Mouse (Mus musculus): ENCODE measurements around the gene Rab19. TPM values are rescaled to one million over a fixed set of nuclear protein-coding genes. Genes with fewer than 3 reads are reported as not detected.
"Not testable (repeated sequence)": the region's sequence is repeated elsewhere in the genome, so short reads cannot be mapped to it uniquely, and the experiment has no call there.

The Rab19 gene
- polyA plus RNA-seq (2016; fragmentation: Nextera tagmentation; extraction: Ambion mirVana): 0.53 and 0.54 TPM in 2 replicates

GRCm38 (mm10) chr6:39381125-39381880, at the start of gene Rab19:
Rab19 (plus strand) TSS chr6:39381175.
- peaks cover 6% of the 10 kb centered on the region for H3K4me1 ChIP-seq
- H3K9me3 ChIP-seq: no peaks in the 10 kb centered on the region
- peaks cover 6% of the 10 kb centered on the region; the same call in 1 of the 2 replicates for H3K27me3 ChIP-seq (ENCODE audit: insufficient read depth, poor library complexity, severe bottlenecking)
- no peaks in the 10 kb centered on the region for H3K36me3 ChIP-seq
- H3K4me3 ChIP-seq: peak within 1 kb of the TSS; percentile 60
- DNase-seq (ENCODE audit: low spot score): no peak
- WGBS: 4% methylated on average over 20 of the region's 20 CpGs
- H3K27ac ChIP-seq: peak within 1 kb of the TSS; percentile 72; the same call in 1 of the 2 replicates

GRCm38 (mm10) chr6:39331998-39332700, 48.8 kb upstream of the Rab19 start:
- Histone ChIP-seq H3K4me3 (no peak overlapping the region), H3K4me1 (no peaks in the 10 kb centered on the region), H3K27me3 (ENCODE audit: insufficient read depth, poor library complexity, severe bottlenecking) (no peaks in the 10 kb centered on the region), H3K9me3 (no peaks in the 10 kb centered on the region), H3K27ac (no peak overlapping the region), H3K36me3 (peaks cover 43% of the 10 kb centered on the region)
- 86% methylated on average over 7 of the region's 7 CpGs for WGBS
- no peak for DNase-seq (ENCODE audit: low spot score)

GRCm38 (mm10) chr6:39334224-39334623, 46.8 kb upstream of the Rab19 start:
- Histone ChIP-seq H3K9me3 (no peaks in the 10 kb centered on the region), H3K4me3 (no peak overlapping the region), H3K4me1 (no peaks in the 10 kb centered on the region), H3K27ac (no peak overlapping the region), H3K27me3 (ENCODE audit: insufficient read depth, poor library complexity, severe bottlenecking) (no peaks in the 10 kb centered on the region), H3K36me3 (peaks cover 57% of the 10 kb centered on the region)
- WGBS: 82% methylated on average over 7 of the region's 7 CpGs
- no peak for DNase-seq (ENCODE audit: low spot score)

GRCm38 (mm10) chr6:39334873-39335272, 46.1 kb upstream of the Rab19 start:
- no peak for DNase-seq (ENCODE audit: low spot score)
- no peaks in the 10 kb centered on the region for H3K4me1 ChIP-seq
- no peaks in the 10 kb centered on the region for H3K27me3 ChIP-seq (ENCODE audit: insufficient read depth, poor library complexity, severe bottlenecking)
- H3K4me3 ChIP-seq: no peak overlapping the region
- WGBS: 84% methylated on average over 3 of the region's 3 CpGs
- H3K9me3 ChIP-seq: no peaks in the 10 kb centered on the region
- no peak overlapping the region for H3K27ac ChIP-seq
- H3K36me3 ChIP-seq: peaks cover 58% of the 10 kb centered on the region

- Histone ChIP-seq H3K27ac (no peak overlapping the region), H3K4me1 (no peaks in the 10 kb centered on the region), H3K27me3 (ENCODE audit: insufficient read depth, poor library complexity, severe bottlenecking) (no peaks in the 10 kb centered on the region), H3K9me3 (no peaks in the 10 kb centered on the region), H3K4me3 (no peak overlapping the region), H3K36me3 (peaks cover 64% of the 10 kb centered on the region)
- 89% methylated on average over 8 of the region's 8 CpGs for WGBS
- DNase-seq (ENCODE audit: low spot score): no peak
Measured at GRCm38 (mm10) chr6:39338359-39338758, 42.6 kb upstream of the Rab19 start.

DNA sequence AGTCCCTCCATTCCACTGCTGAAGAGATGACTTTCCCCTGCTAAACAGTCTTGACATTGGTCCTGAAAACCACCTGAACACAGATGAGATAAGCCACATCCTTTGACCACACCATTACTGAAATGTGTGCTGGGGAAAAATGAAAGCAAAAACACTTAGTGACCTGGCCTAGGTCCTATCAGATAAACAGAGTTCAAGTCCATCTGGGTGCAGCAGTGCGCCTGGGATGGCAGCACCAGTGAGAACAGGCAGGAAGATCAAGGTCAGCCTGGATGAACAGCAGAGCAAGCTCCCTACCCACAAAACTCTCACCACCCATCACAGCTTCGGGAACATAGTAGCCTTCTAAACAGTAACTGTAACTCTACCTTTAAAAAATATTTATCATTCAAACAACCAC, 39.2 kb upstream of the Rab19 start:
- Histone ChIP-seq H3K9me3 (no peaks in the 10 kb centered on the region), H3K4me1 (no peaks in the 10 kb centered on the region), H3K36me3 (peaks cover 69% of the 10 kb centered on the region), H3K27ac (no peak overlapping the region), H3K4me3 (no peak overlapping the region), H3K27me3 (ENCODE audit: insufficient read depth, poor library complexity, severe bottlenecking) (no peaks in the 10 kb centered on the region)
- WGBS: 82% methylated on average over 2 of the region's 2 CpGs
- no peak for DNase-seq (ENCODE audit: low spot score)

GRCm38 (mm10) chr6:39344020-39344419, 37.0 kb upstream of the Rab19 start:
- DNase-seq (ENCODE audit: low spot score): peak; percentile 90
- Histone ChIP-seq H3K4me1 (peaks cover 12% of the 10 kb centered on the region), H3K36me3 (peaks cover 70% of the 10 kb centered on the region), H3K27ac (no peak overlapping the region), H3K4me3 (no peak overlapping the region), H3K9me3 (no peaks in the 10 kb centered on the region), H3K27me3 (ENCODE audit: insufficient read depth, poor library complexity, severe bottlenecking) (no peaks in the 10 kb centered on the region)
- WGBS: 25% methylated on average over 12 of the region's 12 CpGs

GRCm38 (mm10) chr6:39345430-39345829, 35.5 kb upstream of the Rab19 start:
- H3K4me1 ChIP-seq: peaks cover 12% of the 10 kb centered on the region
- H3K36me3 ChIP-seq: peaks cover 78% of the 10 kb centered on the region
- WGBS: 65% methylated on average over 7 of the region's 7 CpGs
- no peaks in the 10 kb centered on the region for H3K9me3 ChIP-seq
- H3K27me3 ChIP-seq (ENCODE audit: insufficient read depth, poor library complexity, severe bottlenecking): no peaks in the 10 kb centered on the region
- no peak overlapping the region for H3K27ac ChIP-seq
- no peak for DNase-seq (ENCODE audit: low spot score)
- H3K4me3 ChIP-seq: no peak overlapping the region

DNA sequence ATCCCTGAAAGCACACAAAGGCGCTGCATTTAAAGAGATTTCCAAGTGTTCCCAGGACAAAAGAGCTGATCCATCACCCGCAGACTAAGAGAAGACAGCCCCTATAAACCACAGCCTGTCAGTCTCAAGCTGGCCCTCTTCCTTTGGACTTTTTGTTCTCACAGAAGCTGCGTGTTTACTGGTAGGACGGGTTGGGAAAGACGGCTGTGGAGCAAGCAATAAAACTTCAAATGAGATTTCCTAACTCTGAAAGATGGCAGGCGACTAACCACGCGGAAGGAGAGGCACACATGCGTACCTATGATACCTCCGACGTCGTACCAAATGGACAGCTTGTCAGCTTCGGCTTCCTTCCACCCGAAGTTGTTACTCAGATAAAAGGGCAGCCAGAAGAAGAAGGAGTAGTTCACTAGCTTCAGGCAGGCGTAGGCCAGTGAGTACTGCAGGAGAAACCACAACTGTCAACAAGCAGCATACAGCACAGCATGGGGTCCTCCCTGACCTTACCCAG, 33.9 kb upstream of the Rab19 start:
- no peaks in the 10 kb centered on the region for H3K9me3 ChIP-seq
- H3K4me1 ChIP-seq: peaks cover 12% of the 10 kb centered on the region
- WGBS: 52% methylated on average over 15 of the region's 15 CpGs
- H3K36me3 ChIP-seq: peaks cover 85% of the 10 kb centered on the region
- no peak overlapping the region for H3K4me3 ChIP-seq
- H3K27ac ChIP-seq: no peak overlapping the region
- DNase-seq (ENCODE audit: low spot score): no peak
- H3K27me3 ChIP-seq (ENCODE audit: insufficient read depth, poor library complexity, severe bottlenecking): no peaks in the 10 kb centered on the region

DNA sequence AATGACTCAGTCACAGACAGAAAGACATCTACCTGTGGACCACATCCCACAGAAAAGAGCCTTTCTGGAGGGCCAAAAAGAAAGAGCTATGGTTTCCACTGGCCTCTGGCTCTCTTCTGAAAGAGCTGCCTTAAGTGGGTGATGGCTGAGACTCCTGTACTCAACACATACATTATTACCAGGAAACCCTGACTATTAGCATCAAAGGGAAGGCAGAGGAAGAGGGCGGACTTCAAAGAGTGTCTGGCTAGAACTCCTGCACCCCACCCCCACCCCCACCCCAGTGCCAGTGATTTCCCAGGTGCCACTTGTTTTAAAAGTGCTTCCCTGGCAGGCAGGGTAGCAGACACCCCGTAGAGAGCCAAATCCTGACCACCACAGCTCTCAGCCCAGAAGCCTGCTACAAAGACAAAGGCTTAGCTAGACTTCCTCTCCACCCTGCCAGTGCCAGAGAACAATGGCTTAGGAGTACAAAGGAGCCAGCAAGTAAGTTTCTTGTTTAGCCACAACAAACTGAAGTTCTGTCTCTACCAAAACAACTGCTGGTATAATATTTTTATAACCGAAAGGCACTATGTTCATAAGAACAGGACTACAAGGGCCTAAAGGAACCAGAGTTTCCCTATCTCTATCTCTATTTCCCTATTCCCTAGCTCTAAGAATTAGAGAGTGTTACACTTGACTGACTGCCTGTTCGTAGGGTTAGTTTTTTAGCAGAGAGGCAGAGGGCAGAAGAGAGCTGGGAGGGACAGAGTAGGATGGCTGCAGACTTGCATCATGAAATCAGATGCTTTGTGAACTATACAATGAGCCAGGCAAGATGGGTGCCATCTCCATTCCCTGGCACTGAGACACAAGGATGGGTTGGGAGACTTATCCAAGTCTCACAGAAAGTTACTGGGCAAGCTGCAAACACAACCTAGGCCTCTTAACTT, 32.8 kb upstream of the Rab19 start:
- no peak for DNase-seq (ENCODE audit: low spot score)
- peaks cover 12% of the 10 kb centered on the region for H3K4me1 ChIP-seq
- 47% methylated on average over 4 of the region's 4 CpGs for WGBS
- peaks cover 86% of the 10 kb centered on the region for H3K36me3 ChIP-seq
- H3K9me3 ChIP-seq: no peaks in the 10 kb centered on the region
- no peak overlapping the region for H3K4me3 ChIP-seq
- peak overlapping the region; percentile 36; the same call in 1 of the 2 replicates for H3K27ac ChIP-seq
- no peaks in the 10 kb centered on the region for H3K27me3 ChIP-seq (ENCODE audit: insufficient read depth, poor library complexity, severe bottlenecking)

DNA sequence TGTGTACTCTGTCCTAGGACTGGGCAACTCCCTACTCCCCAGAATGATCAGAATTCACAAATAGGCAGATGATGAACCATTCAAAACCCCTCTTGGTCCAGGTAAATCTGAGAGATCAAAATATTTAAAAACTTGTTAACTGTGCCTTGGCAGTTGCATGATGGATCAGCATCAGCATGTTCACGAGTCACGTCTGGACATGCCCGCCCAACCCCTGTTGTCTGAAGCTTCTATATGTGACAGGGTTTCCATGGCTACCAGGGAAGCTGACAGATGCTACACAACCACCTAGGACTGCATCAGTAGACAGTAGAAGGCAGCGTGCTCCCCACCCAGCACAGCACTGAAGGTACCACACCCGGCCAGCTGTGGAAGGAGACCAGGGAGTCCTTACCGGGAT, 32.0 kb upstream of the Rab19 start:
- Histone ChIP-seq H3K9me3 (no peaks in the 10 kb centered on the region), H3K36me3 (peaks cover 86% of the 10 kb centered on the region), H3K27ac (no peak overlapping the region), H3K4me1 (peaks cover 12% of the 10 kb centered on the region), H3K4me3 (no peak overlapping the region), H3K27me3 (ENCODE audit: insufficient read depth, poor library complexity, severe bottlenecking) (no peaks in the 10 kb centered on the region)
- no peak for DNase-seq (ENCODE audit: low spot score)
- 87% methylated on average over 6 of the region's 6 CpGs for WGBS

- H3K36me3 ChIP-seq: peaks cover 73% of the 10 kb centered on the region
- not testable (repeated sequence) for H3K9me3 ChIP-seq; H3K4me3 ChIP-seq; H3K27me3 ChIP-seq (ENCODE audit: insufficient read depth, poor library complexity, severe bottlenecking); DNase-seq (ENCODE audit: low spot score); H3K27ac ChIP-seq; H3K4me1 ChIP-seq
- WGBS: 94% methylated on average over 9 of the region's 9 CpGs
Measured at GRCm38 (mm10) chr6:39359207-39359606, 21.8 kb upstream of the Rab19 start.
